Mouse (Mus musculus): ENCODE data around the gene Sult2b1.

Sult2b1 gene

GRCm38 (mm10) chr7:45699523-45700141, 84.8 kb downstream of the Sult2b1 start, which contains the start of gene Car11:
Gene Car11 (plus strand): TSS chr7:45699843.
- no peak for DNase-seq (ENCODE audit: low read depth, low spot score)

GRCm38 (mm10) chr7:45697894-45698293, 86.6 kb downstream of the Sult2b1 start:
- no peak for DNase-seq (ENCODE audit: low read depth, low spot score)

- no peak for DNase-seq (ENCODE audit: low read depth, low spot score)
Measured at GRCm38 (mm10) chr7:45695098-45695497, 89.4 kb downstream of the Sult2b1 start.

GRCm38 (mm10) chr7:45693921-45694591, 90.4 kb downstream of the Sult2b1 start, which contains the start of gene Sec1:
Gene Sec1 (minus strand): TSS chr7:45694402.
- peak; percentile 73 for DNase-seq (ENCODE audit: low read depth, low spot score)

GRCm38 (mm10) chr7:45692364-45692763, 92.1 kb downstream of the Sult2b1 start:
- DNase-seq (ENCODE audit: low read depth, low spot score), result no peak

GRCm38 (mm10) chr7:45689800-45690199, 94.7 kb downstream of the Sult2b1 start:
- no peak for DNase-seq (ENCODE audit: low read depth, low spot score)

GRCm38 (mm10) chr7:45689099-45689498, 95.4 kb downstream of the Sult2b1 start:
- DNase-seq (ENCODE audit: low read depth, low spot score), result no peak

GRCm38 (mm10) chr7:45686841-45687240, 97.6 kb downstream of the Sult2b1 start:
- no peak for DNase-seq (ENCODE audit: low read depth, low spot score)

GRCm38 (mm10) chr7:45685811-45686210, 98.7 kb downstream of the Sult2b1 start:
- no peak for DNase-seq (ENCODE audit: low read depth, low spot score)

- no peak for DNase-seq (ENCODE audit: low read depth, low spot score)
Measured at GRCm38 (mm10) chr7:45683396-45684050, 100.9 kb downstream of the Sult2b1 start, which contains the start of gene Ntn5. Gene Ntn5 (plus strand): TSS chr7:45684022.

GRCm38 (mm10) chr7:45682144-45683126, 102.0 kb downstream of the Sult2b1 start:
- DNase-seq (ENCODE audit: low read depth, low spot score), result peak; percentile 92

- DNase-seq (ENCODE audit: low read depth, low spot score), result no peak
Measured at GRCm38 (mm10) chr7:45681046-45681736, 103.3 kb downstream of the Sult2b1 start.
